Mouse (Mus musculus): ENCODE data around the gene Gm20479. TPM values are rescaled to one million over a fixed set of nuclear protein-coding genes. Genes with fewer than 3 reads are reported as not detected.

Gm20479 gene
- polyA plus RNA-seq, 1 experiment from 2014 or later: 1.9 TPM

- H3K4me2 ChIP-seq (replicated peaks; ENCODE audit: low read depth, low read length): no peak overlapping the region
- H3K9ac ChIP-seq (replicated peaks; ENCODE audit: low read depth, low read length): no peak overlapping the region
- H3K4me3 ChIP-seq (ENCODE audit: low read depth, low read length): no peak overlapping the region
- WGBS: 96% methylated on average over 11 of the region's 11 CpGs
- H3K4me1 ChIP-seq (ENCODE audit: control insufficient read depth, insufficient read depth, low read length): peaks cover 16% of the 10 kb centered on the region; the same call in 1 of the 2 replicates
- H3K9me3 ChIP-seq (ENCODE audit: control insufficient read depth, low read depth, low read length): no peaks in the 10 kb centered on the region
- H3K27me3 ChIP-seq (ENCODE audit: control insufficient read depth, insufficient read depth, low read length): 0 out of 2 replicates have a peak, but pooled peaks cover 4% of the 10 kb centered on the region
- ATAC-seq (ENCODE audit: insufficient number of reproducible peaks, insufficient read depth, low FRiP score, low read depth): no peak
- H3K27ac ChIP-seq (ENCODE audit: low read length): no peak overlapping the region
- peaks cover 53% of the 10 kb centered on the region for H3K36me3 ChIP-seq (ENCODE audit: control insufficient read depth, insufficient read depth, low read length)
These were observed 33.1 kb downstream of the Gm20479 start for GRCm38 (mm10) chr7:27324161-27324560.

GRCm38 (mm10) chr7:27323001-27323400 lies 34.2 kb downstream of the Gm20479 start:
- Histone ChIP-seq H3K27me3 (ENCODE audit: control insufficient read depth, insufficient read depth, low read length) (0 out of 2 replicates have a peak, but pooled peaks cover 4% of the 10 kb centered on the region), H3K9me3 (ENCODE audit: control insufficient read depth, low read depth, low read length) (no peaks in the 10 kb centered on the region), H3K4me3 (ENCODE audit: low read depth, low read length) (no peak overlapping the region), H3K9ac (replicated peaks; ENCODE audit: low read depth, low read length) (no peak overlapping the region), H3K27ac (ENCODE audit: low read length) (no peak overlapping the region), H3K4me1 (ENCODE audit: control insufficient read depth, insufficient read depth, low read length) (peaks cover 13% of the 10 kb centered on the region; the same call in 1 of the 2 replicates), H3K36me3 (ENCODE audit: control insufficient read depth, insufficient read depth, low read length) (peaks cover 52% of the 10 kb centered on the region), H3K4me2 (replicated peaks; ENCODE audit: low read depth, low read length) (no peak overlapping the region)
- no peak for ATAC-seq (ENCODE audit: insufficient number of reproducible peaks, insufficient read depth, low FRiP score, low read depth)
- 91% methylated on average over 5 of the region's 5 CpGs for WGBS

- no peak overlapping the region for H3K4me3 ChIP-seq (ENCODE audit: low read depth, low read length)
- H3K27me3 ChIP-seq (ENCODE audit: control insufficient read depth, insufficient read depth, low read length): 0 out of 2 replicates have a peak, but pooled peaks cover 4% of the 10 kb centered on the region
- H3K36me3 ChIP-seq (ENCODE audit: control insufficient read depth, insufficient read depth, low read length): peaks cover 51% of the 10 kb centered on the region
- H3K4me1 ChIP-seq (ENCODE audit: control insufficient read depth, insufficient read depth, low read length): peaks cover 13% of the 10 kb centered on the region; the same call in 1 of the 2 replicates
- no peak for ATAC-seq (ENCODE audit: insufficient number of reproducible peaks, insufficient read depth, low FRiP score, low read depth)
- H3K9me3 ChIP-seq (ENCODE audit: control insufficient read depth, low read depth, low read length): no peaks in the 10 kb centered on the region
- H3K4me2 ChIP-seq (replicated peaks; ENCODE audit: low read depth, low read length): no peak overlapping the region
- no peak overlapping the region for H3K9ac ChIP-seq (replicated peaks; ENCODE audit: low read depth, low read length)
- WGBS: 34% methylated on average over 13 of the region's 13 CpGs
- H3K27ac ChIP-seq (ENCODE audit: low read length): no peak overlapping the region
These were observed 34.9 kb downstream of the Gm20479 start for GRCm38 (mm10) chr7:27322291-27322690.

GRCm38 (mm10) chr7:27319411-27319810 lies 37.8 kb downstream of the Gm20479 start:
- no peaks in the 10 kb centered on the region for H3K27me3 ChIP-seq (ENCODE audit: control insufficient read depth, insufficient read depth, low read length)
- ATAC-seq (ENCODE audit: insufficient number of reproducible peaks, insufficient read depth, low FRiP score, low read depth): no peak
- H3K36me3 ChIP-seq (ENCODE audit: control insufficient read depth, insufficient read depth, low read length): peaks cover 38% of the 10 kb centered on the region
- no peaks in the 10 kb centered on the region for H3K4me1 ChIP-seq (ENCODE audit: control insufficient read depth, insufficient read depth, low read length)
- H3K4me2 ChIP-seq (replicated peaks; ENCODE audit: low read depth, low read length): no peak overlapping the region
- no peak overlapping the region for H3K27ac ChIP-seq (ENCODE audit: low read length)
- 90% methylated on average over 22 of the region's 22 CpGs for WGBS
- H3K4me3 ChIP-seq (ENCODE audit: low read depth, low read length): no peak overlapping the region
- no peak overlapping the region for H3K9ac ChIP-seq (replicated peaks; ENCODE audit: low read depth, low read length)
- H3K9me3 ChIP-seq (ENCODE audit: control insufficient read depth, low read depth, low read length): peaks cover 2% of the 10 kb centered on the region; the same call in 1 of the 2 replicates

- Histone ChIP-seq H3K36me3 (ENCODE audit: control insufficient read depth, insufficient read depth, low read length) (peaks cover 36% of the 10 kb centered on the region), H3K27me3 (ENCODE audit: control insufficient read depth, insufficient read depth, low read length) (no peaks in the 10 kb centered on the region), H3K9me3 (ENCODE audit: control insufficient read depth, low read depth, low read length) (peaks cover 8% of the 10 kb centered on the region; the same call in 1 of the 2 replicates), H3K4me2 (replicated peaks; ENCODE audit: low read depth, low read length) (no peak overlapping the region), H3K9ac (replicated peaks; ENCODE audit: low read depth, low read length) (no peak overlapping the region), H3K4me1 (ENCODE audit: control insufficient read depth, insufficient read depth, low read length) (no peaks in the 10 kb centered on the region), H3K4me3 (ENCODE audit: low read depth, low read length) (no peak overlapping the region), H3K27ac (ENCODE audit: low read length) (no peak overlapping the region)
- no peak for ATAC-seq (ENCODE audit: insufficient number of reproducible peaks, insufficient read depth, low FRiP score, low read depth)
- 56% methylated on average over 7 of the region's 7 CpGs for WGBS
These were observed 41.3 kb downstream of the Gm20479 start for GRCm38 (mm10) chr7:27315958-27316357.

GRCm38 (mm10) chr7:27314393-27314792 lies 42.8 kb downstream of the Gm20479 start:
- Histone ChIP-seq H3K27ac (ENCODE audit: low read length) (no peak overlapping the region), H3K27me3 (ENCODE audit: control insufficient read depth, insufficient read depth, low read length) (no peaks in the 10 kb centered on the region), H3K9ac (replicated peaks; ENCODE audit: low read depth, low read length) (no peak overlapping the region), H3K4me1 (ENCODE audit: control insufficient read depth, insufficient read depth, low read length) (0 out of 2 replicates have a peak, but pooled peaks cover 7% of the 10 kb centered on the region), H3K4me2 (replicated peaks; ENCODE audit: low read depth, low read length) (no peak overlapping the region), H3K36me3 (ENCODE audit: control insufficient read depth, insufficient read depth, low read length) (peaks cover 28% of the 10 kb centered on the region; the same call in 1 of the 2 replicates), H3K4me3 (ENCODE audit: low read depth, low read length) (no peak overlapping the region), H3K9me3 (ENCODE audit: control insufficient read depth, low read depth, low read length) (peaks cover 8% of the 10 kb centered on the region; the same call in 1 of the 2 replicates)
- ATAC-seq (ENCODE audit: insufficient number of reproducible peaks, insufficient read depth, low FRiP score, low read depth): no peak
- 91% methylated on average over 3 of the region's 3 CpGs for WGBS

GRCm38 (mm10) chr7:27311651-27312284 lies 45.5 kb downstream of the Gm20479 start:
- no peaks in the 10 kb centered on the region for H3K27me3 ChIP-seq (ENCODE audit: control insufficient read depth, insufficient read depth, low read length)
- peaks cover 28% of the 10 kb centered on the region; the same call in 1 of the 2 replicates for H3K36me3 ChIP-seq (ENCODE audit: control insufficient read depth, insufficient read depth, low read length)
- no peak overlapping the region for H3K27ac ChIP-seq (ENCODE audit: low read length)
- H3K4me2 ChIP-seq (replicated peaks; ENCODE audit: low read depth, low read length): no peak overlapping the region
- no peak overlapping the region for H3K4me3 ChIP-seq (ENCODE audit: low read depth, low read length)
- H3K4me1 ChIP-seq (ENCODE audit: control insufficient read depth, insufficient read depth, low read length): 0 out of 2 replicates have a peak, but pooled peaks cover 13% of the 10 kb centered on the region
- 90% methylated on average over 12 of the region's 12 CpGs for WGBS
- peaks cover 8% of the 10 kb centered on the region; the same call in 1 of the 2 replicates for H3K9me3 ChIP-seq (ENCODE audit: control insufficient read depth, low read depth, low read length)
- H3K9ac ChIP-seq (replicated peaks; ENCODE audit: low read depth, low read length): no peak overlapping the region
- ATAC-seq (ENCODE audit: insufficient number of reproducible peaks, insufficient read depth, low FRiP score, low read depth): no peak

- Histone ChIP-seq H3K36me3 (ENCODE audit: control insufficient read depth, insufficient read depth, low read length) (peaks cover 31% of the 10 kb centered on the region; the same call in 1 of the 2 replicates), H3K9me3 (ENCODE audit: control insufficient read depth, low read depth, low read length) (peaks cover 8% of the 10 kb centered on the region; the same call in 1 of the 2 replicates), H3K27ac (ENCODE audit: low read length) (no peak overlapping the region), H3K9ac (replicated peaks; ENCODE audit: low read depth, low read length) (no peak overlapping the region), H3K27me3 (ENCODE audit: control insufficient read depth, insufficient read depth, low read length) (no peaks in the 10 kb centered on the region), H3K4me1 (ENCODE audit: control insufficient read depth, insufficient read depth, low read length) (0 out of 2 replicates have a peak, but pooled peaks cover 13% of the 10 kb centered on the region), H3K4me2 (replicated peaks; ENCODE audit: low read depth, low read length) (no peak overlapping the region), H3K4me3 (ENCODE audit: low read depth, low read length) (no peak overlapping the region)
- 57% methylated on average over 8 of the region's 8 CpGs for WGBS
- no peak for ATAC-seq (ENCODE audit: insufficient number of reproducible peaks, insufficient read depth, low FRiP score, low read depth)
These were observed 46.2 kb downstream of the Gm20479 start for GRCm38 (mm10) chr7:27310996-27311535.

Measured in stomach, embryonic 14.5 days (tissue).